Mouse (Mus musculus): ENCODE measurements around the gene A4galt.

DNA sequence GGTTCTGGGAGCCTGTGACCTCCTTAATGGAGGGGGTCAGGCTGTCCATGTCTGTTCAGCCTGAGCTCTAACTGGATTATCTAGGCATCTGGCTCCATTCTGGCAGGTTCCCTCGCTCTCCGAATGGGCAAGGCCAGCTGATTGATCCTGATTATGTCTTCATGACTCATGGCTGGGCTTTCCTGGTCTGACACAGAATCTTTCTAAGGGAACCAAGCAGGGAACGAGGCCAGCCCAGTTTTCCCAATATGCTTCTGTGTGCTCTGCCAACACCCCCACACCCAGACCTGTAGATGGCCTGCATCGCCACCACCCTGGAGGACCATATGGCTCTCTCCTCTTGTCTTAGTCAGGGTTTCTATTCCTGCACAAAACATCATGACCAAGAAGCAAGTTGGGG is 25.9 kb upstream of the A4galt start:
- no peak for TF ChIP-seq EP300 (IDR thresholded peaks at IDR 0.05; ENCODE audit: low read depth)
- no peak for TF ChIP-seq CTCF (IDR thresholded peaks at IDR 0.05; ENCODE audit: low read depth)

All from liver, embryonic 14.5 days (tissue).